Mouse (Mus musculus) testis, adult 2 months (tissue): ENCODE measurements around the gene L3mbtl4.

Experiments
- CTCF ChIP-seq: fragments of 200-500 bp; IDR thresholded peaks from 2 replicates; pipeline ENCODE4 v1.5.1; 2012; ENCODE audit warnings: low read depth, mild to moderate bottlenecking, inconsistent platforms, low read length, moderate library complexity; ENCODE audit not compliant: control insufficient read depth, insufficient read depth, insufficient replicate concordance
- POLR2A ChIP-seq: fragments of 200-500 bp; IDR thresholded peaks from 2 replicates; pipeline ENCODE4 v1.6.1; 2012; ENCODE audit warnings: low read depth, mild to moderate bottlenecking, inconsistent platforms, low read length, moderate library complexity; ENCODE audit not compliant: control insufficient read depth

GRCm38 (mm10) chr17:68758428-68758827, 484.8 kb downstream of the L3mbtl4 start:
- TF ChIP-seq CTCF: no peak
- TF ChIP-seq POLR2A: no peak
